Mouse (Mus musculus): ENCODE results near the gene Donson.

DNA sequence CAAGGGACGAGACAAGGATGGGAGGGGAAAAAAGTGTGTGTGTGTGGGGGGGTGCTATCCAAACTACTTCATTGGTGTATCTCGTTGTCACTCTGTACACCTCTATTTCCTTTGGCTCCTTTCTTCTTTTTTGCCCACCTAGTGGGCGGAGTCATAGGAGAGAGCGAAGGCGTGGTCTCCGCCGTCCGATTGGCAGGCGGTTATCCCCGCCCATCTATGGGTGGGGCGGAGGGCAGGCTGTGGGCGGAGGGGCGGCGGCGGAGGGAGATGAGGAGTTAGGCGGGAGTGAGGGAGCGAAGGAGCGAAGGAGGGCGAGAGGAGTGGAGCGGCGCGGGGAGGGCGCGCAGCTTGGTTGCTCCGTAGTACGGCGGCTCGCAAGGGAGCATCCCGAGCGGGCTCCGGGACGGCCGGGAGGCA, 40.5 kb upstream of the Donson start, which contains the start of gene Itsn1:
- TF ChIP-seq POLR2A (IDR thresholded peaks at IDR 0.05; ENCODE audit: control insufficient read depth, low read depth, low read length) (peak; percentile 87), CTCF (IDR thresholded peaks at IDR 0.05; ENCODE audit: control insufficient read depth, insufficient read depth, insufficient replicate concordance, low read depth, low read length) (no peak)

Data from testis, adult 2 months (tissue).